Mouse (Mus musculus): ENCODE measurements around the gene Rbm19.

DNA sequence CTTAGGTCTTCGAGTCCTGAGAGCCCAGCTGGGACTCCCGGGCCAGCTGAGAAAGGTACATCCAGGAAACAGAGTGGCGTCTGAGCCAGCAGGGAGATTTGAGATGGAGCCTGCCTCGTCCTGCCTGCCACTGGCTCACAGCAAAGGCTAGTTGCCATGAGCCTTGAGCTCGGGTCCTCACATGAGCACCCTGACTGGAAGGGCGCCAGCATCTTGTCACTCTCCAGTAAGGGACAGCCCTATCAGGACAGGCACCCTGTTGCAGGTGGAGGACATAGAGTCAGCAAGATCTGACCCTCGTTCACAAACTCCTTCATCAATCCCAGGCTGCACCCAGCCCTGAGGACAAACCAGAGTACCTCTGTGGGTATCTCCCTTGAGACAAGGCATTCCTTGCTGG, 83.6 kb downstream of the Rbm19 start:
- TF ChIP-seq CTCF (IDR thresholded peaks at IDR 0.05; ENCODE audit: extremely low read depth, insufficient read depth, insufficient read length, insufficient replicate concordance) (no peak), POLR2A (IDR thresholded peaks at IDR 0.05; ENCODE audit: low read depth, low read length) (no peak)
